Mouse (Mus musculus) liver, embryonic 14.5 days (tissue): ENCODE measurements around the gene Ktn1.

Experiments
- CTCF ChIP-seq: IDR thresholded peaks from 2 replicates; pipeline ENCODE4 v1.5.1; 2016; ENCODE audit warnings: antibody characterized with exemption, low read depth, control low read depth
- EP300 ChIP-seq: IDR thresholded peaks from 2 replicates; pipeline ENCODE4 v1.6.1; 2016; ENCODE audit warnings: antibody characterized with exemption, low read depth

DNA sequence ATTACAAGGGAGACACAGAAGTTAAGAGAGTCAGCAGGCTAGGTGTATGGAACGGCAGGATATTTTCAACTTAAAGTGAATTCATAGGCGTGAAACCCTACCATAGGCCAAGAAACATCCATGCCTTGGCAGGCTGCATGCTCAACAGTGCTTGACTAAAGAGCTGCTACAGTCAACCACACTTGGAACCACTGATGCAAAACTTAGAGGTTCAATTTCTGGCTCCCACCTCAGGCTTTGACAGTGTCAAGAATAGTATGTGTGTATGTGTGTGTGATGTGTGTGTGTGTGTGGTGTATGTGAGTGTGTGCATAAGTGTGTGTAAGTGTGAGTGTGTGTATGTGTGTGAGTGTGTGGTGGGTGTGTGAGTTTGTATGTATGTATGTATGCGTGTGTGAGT is 127.3 kb downstream of the Ktn1 start:
- TF ChIP-seq EP300 (no peak), CTCF (no peak)
